Mouse (Mus musculus): Measurements from ENCODE around the gene Rpusd1.

DNA sequence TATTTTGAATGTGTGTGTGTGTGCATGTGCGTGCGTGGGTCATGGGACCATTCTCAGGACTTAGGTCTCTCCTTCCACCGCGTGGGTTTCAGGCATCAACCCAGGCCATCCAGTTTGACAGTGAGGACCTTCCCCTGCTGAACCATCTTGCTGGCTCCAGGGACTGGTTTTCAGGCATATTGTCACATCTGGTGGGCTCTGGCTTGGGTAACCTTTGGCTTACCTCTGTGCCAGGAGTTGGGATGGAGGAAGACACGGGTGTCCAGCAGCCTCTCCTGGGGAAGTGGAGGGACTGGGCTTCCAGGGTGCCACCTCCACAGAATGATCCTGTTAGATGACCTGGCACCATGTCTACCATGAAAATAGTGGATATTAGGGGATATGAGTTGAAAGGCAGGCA is 50.5 kb downstream of the Rpusd1 start:
- no peak for TF ChIP-seq POLR2A (IDR thresholded peaks at IDR 0.05; ENCODE audit: borderline replicate concordance, low read depth, low read length)
- no peak for TF ChIP-seq CTCF (IDR thresholded peaks at IDR 0.05; ENCODE audit: low read depth, low read length)

Data from bone marrow macrophage, adult 2 months (primary cell).